Mouse (Mus musculus) intestine, embryonic 14.5 days (tissue): ENCODE data around the gene Heatr3. TPM values are rescaled to one million over a fixed set of nuclear protein-coding genes. Genes with fewer than 3 reads are reported as not detected.

Source experiments
- ATAC-seq: fragments of 200-750 bp; cut with Nextera tagmentation; replicated peaks from 2 replicates; pipeline ENCODE4 v1.8.0; 2017; ENCODE audit warnings: low read depth, moderate number of reproducible peaks, moderate TSS enrichment, moderate library complexity; ENCODE audit not compliant: low FRiP score, low TSS enrichment
- DNase-seq: peaks from one replicate; pipeline ENCODE4 v3.0.0-alpha.2; 2018; ENCODE audit warnings: low spot score
- H3K27ac ChIP-seq: fragments of 300-500 bp; sonication (generic); 2 replicates; pipeline ENCODE4 v1.5.1; 2014; ENCODE audit warnings: low read depth, mild to moderate bottlenecking, control low read depth
- H3K27me3 ChIP-seq: fragments of 300-500 bp; sonication (generic); replicated peaks from 2 replicates; pipeline ENCODE4 v1.6.1; 2014; ENCODE audit warnings: low read length, control low read depth; ENCODE audit not compliant: control insufficient read depth, insufficient read depth
- H3K36me3 ChIP-seq: fragments of 300-500 bp; sonication (generic); 2 replicates; pipeline ENCODE4 v1.6.1; 2014; ENCODE audit warnings: low read length, control low read depth; ENCODE audit not compliant: control insufficient read depth, insufficient read depth
- H3K4me1 ChIP-seq: fragments of 300-500 bp; sonication (generic); replicated peaks from 2 replicates; pipeline ENCODE4 v1.6.1; 2014; ENCODE audit warnings: low read length, control low read depth, mixed read lengths; ENCODE audit not compliant: control insufficient read depth, insufficient read depth
- H3K4me2 ChIP-seq: fragments of 300-500 bp; sonication (generic); 2 replicates; pipeline ENCODE4 v1.6.1; 2014; ENCODE audit warnings: low read length
- H3K4me3 ChIP-seq: fragments of 300-500 bp; sonication (generic); 2 replicates; pipeline ENCODE4 v1.5.1; 2014; ENCODE audit warnings: low read depth, low read length, control low read depth, mixed read lengths
- H3K9ac ChIP-seq: fragments of 300-500 bp; sonication (generic); 2 replicates; pipeline ENCODE4 v1.6.1; 2014; ENCODE audit warnings: mild to moderate bottlenecking, low read length
- H3K9me3 ChIP-seq: fragments of 300-500 bp; sonication (generic); 2 replicates; pipeline ENCODE4 v1.6.1; 2016; ENCODE audit warnings: low read length, control low read depth; ENCODE audit not compliant: control insufficient read depth
- WGBS: fragments of 180-500 bp; shearing (Covaris S2); extraction: QIAGEN DNeasy Blood & Tissue Kit; methylation state at CpG from one replicate; pipeline ENCODE4 v1.1.7; 2014; 5-methylcytosine and 5-hydroxymethylcytosine counted together
- polyA plus RNA-seq: library from polyadenylated mRNA; unstranded; fragments of >200 nt; fragmentation: Nextera tagmentation; extraction: Ambion mirVana; gene quantifications from 2 replicates; pipeline ENCODE4 v1.2.1, GENCODE M21; 2014

The Heatr3 gene
- polyA plus RNA-seq, 1 experiment from 2014 or later: 51.3 TPM

- no peaks in the 10 kb centered on the region for H3K27me3 ChIP-seq
- peaks cover 34% of the 10 kb centered on the region for H3K36me3 ChIP-seq
- H3K9ac ChIP-seq: peak overlapping the region; percentile 90
- H3K27ac ChIP-seq: peak overlapping the region; percentile 76
- H3K4me3 ChIP-seq: peak overlapping the region; percentile 97
- peak; percentile 54 for DNase-seq
- peak; percentile 61; the same call in 1 of the 2 replicates for ATAC-seq
- peak overlapping the region; percentile 59 for H3K4me2 ChIP-seq
- 0 out of 2 replicates have a peak, but pooled peaks cover 3% of the 10 kb centered on the region for H3K4me1 ChIP-seq
- 1% methylated on average over 11 of the region's 11 CpGs for WGBS
- no peaks in the 10 kb centered on the region for H3K9me3 ChIP-seq
Observed at GRCm38 (mm10) chr8:88119076-88119475, 18.6 kb upstream of the Heatr3 start.

GRCm38 (mm10) chr8:88124850-88125249 lies 12.8 kb upstream of the Heatr3 start:
- no peak overlapping the region for H3K9ac ChIP-seq
- H3K27me3 ChIP-seq: no peaks in the 10 kb centered on the region
- WGBS: 87% methylated on average over 2 of the region's 2 CpGs
- H3K4me3 ChIP-seq: no peak overlapping the region
- peaks cover 70% of the 10 kb centered on the region for H3K36me3 ChIP-seq
- DNase-seq (no peak), ATAC-seq (no peak)
- no peak overlapping the region for H3K4me2 ChIP-seq
- no peaks in the 10 kb centered on the region for H3K9me3 ChIP-seq
- no peak overlapping the region for H3K27ac ChIP-seq
- H3K4me1 ChIP-seq: no peaks in the 10 kb centered on the region

DNA sequence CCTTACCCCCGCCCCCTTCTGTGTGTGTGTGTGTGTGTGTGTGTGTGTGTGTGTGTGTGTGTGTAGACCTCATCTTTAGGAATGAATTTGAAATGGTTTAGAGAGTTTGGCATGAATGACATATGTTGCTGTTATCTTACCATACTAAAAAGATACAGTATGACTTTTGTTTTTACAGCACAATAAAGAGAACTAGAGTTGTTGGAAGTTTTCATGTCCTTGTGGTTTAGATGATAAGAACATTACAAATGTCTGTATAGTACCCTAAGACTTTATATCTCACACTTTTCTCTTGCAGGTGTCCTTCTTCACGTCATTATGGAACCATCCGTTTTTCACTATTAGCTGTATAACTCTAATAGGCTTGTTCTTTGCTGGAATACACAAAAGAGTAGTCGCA lies 8.3 kb upstream of the Heatr3 start:
- H3K9me3 ChIP-seq: no peaks in the 10 kb centered on the region
- no peaks in the 10 kb centered on the region for H3K4me1 ChIP-seq
- DNase-seq (no peak), ATAC-seq (no peak)
- H3K36me3 ChIP-seq: peaks cover 76% of the 10 kb centered on the region
- H3K27me3 ChIP-seq: no peaks in the 10 kb centered on the region
- no peak overlapping the region for H3K9ac ChIP-seq
- H3K4me2 ChIP-seq: no peak overlapping the region
- no peak overlapping the region for H3K27ac ChIP-seq
- H3K4me3 ChIP-seq: no peak overlapping the region
- 97% methylated on average over 4 of the region's 4 CpGs for WGBS

DNA sequence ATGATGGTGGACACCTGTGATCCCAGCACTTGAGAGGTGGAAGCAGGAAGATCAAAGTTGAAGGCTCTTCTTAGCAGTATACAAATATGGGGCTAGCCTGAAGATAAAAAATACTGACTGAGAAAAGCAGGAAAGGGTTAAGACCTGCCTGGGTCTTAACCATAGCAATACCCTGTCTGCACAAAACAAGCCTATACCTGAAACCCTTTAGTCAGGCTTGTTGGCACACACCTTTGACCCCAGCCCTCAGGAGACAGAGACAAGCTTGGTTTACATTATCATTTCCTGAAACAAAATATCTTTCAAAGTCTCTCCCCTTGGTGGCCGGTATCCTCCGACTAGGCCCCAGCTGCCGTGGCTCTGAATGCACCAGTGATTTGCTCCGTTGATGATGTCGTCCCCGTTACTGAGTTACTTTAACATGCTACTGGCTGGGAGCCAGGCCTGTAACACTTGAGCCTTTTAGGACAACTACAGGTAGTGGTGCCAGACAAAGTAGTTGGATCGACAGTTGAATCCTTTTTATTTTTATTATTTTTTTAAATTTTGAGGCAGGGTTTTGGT lies 6.8 kb upstream of the Heatr3 start:
- no peak overlapping the region for H3K4me2 ChIP-seq
- no peaks in the 10 kb centered on the region for H3K4me1 ChIP-seq
- H3K36me3 ChIP-seq: peaks cover 78% of the 10 kb centered on the region
- H3K27me3 ChIP-seq: no peaks in the 10 kb centered on the region
- H3K4me3 ChIP-seq: no peak overlapping the region
- DNase-seq (no peak), ATAC-seq (no peak)
- no peak overlapping the region for H3K27ac ChIP-seq
- WGBS: 46% methylated on average over 7 of the region's 7 CpGs
- H3K9ac ChIP-seq: no peak overlapping the region
- no peaks in the 10 kb centered on the region for H3K9me3 ChIP-seq

DNA sequence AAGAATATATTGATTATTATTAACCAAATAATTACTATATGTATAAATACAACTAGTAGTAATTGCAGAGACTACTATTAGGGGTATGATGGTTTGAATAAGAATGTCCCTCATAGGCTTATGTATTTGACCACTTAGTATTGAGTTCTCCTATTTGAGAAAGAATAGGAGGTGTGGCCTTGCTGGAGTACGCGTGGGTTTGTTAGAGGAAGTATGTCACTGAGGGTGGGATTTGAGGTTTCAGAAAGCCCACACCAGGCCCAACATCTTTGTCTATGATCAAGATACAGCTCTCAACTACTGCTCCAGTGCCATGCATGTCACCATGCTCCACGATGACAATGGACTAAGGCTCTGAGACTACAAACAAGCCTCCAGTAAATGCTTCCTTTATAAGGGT lies 1.6 kb downstream of the Heatr3 start:
- H3K4me2 ChIP-seq: no peak overlapping the region
- H3K27me3 ChIP-seq: no peaks in the 10 kb centered on the region
- DNase-seq: no peak
- ATAC-seq: no peak
- no peak overlapping the region for H3K27ac ChIP-seq
- peaks cover 4% of the 10 kb centered on the region; the same call in 1 of the 2 replicates for H3K4me1 ChIP-seq
- H3K9ac ChIP-seq: no peak overlapping the region
- WGBS: 96% methylated on average over 3 of the region's 3 CpGs
- H3K36me3 ChIP-seq: peaks cover 60% of the 10 kb centered on the region
- no peak overlapping the region for H3K4me3 ChIP-seq
- H3K9me3 ChIP-seq: no peaks in the 10 kb centered on the region

GRCm38 (mm10) chr8:88141629-88142028 lies 4.0 kb downstream of the Heatr3 start:
- peaks cover 4% of the 10 kb centered on the region; the same call in 1 of the 2 replicates for H3K4me1 ChIP-seq
- DNase-seq (no peak), ATAC-seq (no peak)
- 88% methylated on average over 3 of the region's 3 CpGs for WGBS
- H3K4me2 ChIP-seq: no peak overlapping the region
- H3K9me3 ChIP-seq: no peaks in the 10 kb centered on the region
- no peak overlapping the region for H3K27ac ChIP-seq
- H3K4me3 ChIP-seq: no peak overlapping the region
- H3K36me3 ChIP-seq: peaks cover 57% of the 10 kb centered on the region
- H3K27me3 ChIP-seq: no peaks in the 10 kb centered on the region
- no peak overlapping the region for H3K9ac ChIP-seq

DNA sequence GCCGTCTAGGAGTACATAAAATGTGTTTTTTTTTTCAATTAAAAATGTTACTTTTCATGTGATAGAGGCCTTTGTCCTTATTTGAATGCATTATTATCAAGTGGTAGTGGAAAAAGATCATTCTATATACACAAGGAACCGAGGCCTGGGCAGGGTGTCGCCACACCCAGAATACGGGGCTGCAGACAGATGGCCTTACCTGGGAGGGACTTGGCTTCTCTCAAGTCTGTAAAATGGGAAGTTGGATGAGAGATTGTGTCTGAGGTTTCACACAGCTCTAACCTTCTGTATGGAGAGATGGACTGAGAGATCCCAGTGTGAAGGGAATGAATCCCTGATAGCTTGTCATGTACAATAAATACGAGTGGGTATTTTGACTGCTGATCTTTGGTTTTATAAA lies 6.4 kb downstream of the Heatr3 start:
- H3K9me3 ChIP-seq: no peaks in the 10 kb centered on the region
- peaks cover 75% of the 10 kb centered on the region for H3K36me3 ChIP-seq
- no peak overlapping the region for H3K4me2 ChIP-seq
- H3K27ac ChIP-seq: no peak overlapping the region
- no peak overlapping the region for H3K4me3 ChIP-seq
- no peaks in the 10 kb centered on the region for H3K4me1 ChIP-seq
- DNase-seq (no peak), ATAC-seq (no peak)
- H3K9ac ChIP-seq: no peak overlapping the region
- 89% methylated on average over 5 of the region's 5 CpGs for WGBS
- no peaks in the 10 kb centered on the region for H3K27me3 ChIP-seq

GRCm38 (mm10) chr8:88150910-88151371 lies 13.3 kb downstream of the Heatr3 start:
- peaks cover 84% of the 10 kb centered on the region for H3K36me3 ChIP-seq

More at GRCm38 (mm10) chr8:88150910-88151371, 13.3 kb downstream of the Heatr3 start:
- DNase-seq (no peak), ATAC-seq (no peak)
- no peak overlapping the region for H3K27ac ChIP-seq
- H3K27me3 ChIP-seq: no peaks in the 10 kb centered on the region
- H3K4me3 ChIP-seq: no peak overlapping the region
- no peaks in the 10 kb centered on the region for H3K9me3 ChIP-seq
- 89% methylated on average over 6 of the region's 6 CpGs for WGBS
- H3K9ac ChIP-seq: no peak overlapping the region
- no peaks in the 10 kb centered on the region for H3K4me1 ChIP-seq
- H3K4me2 ChIP-seq: no peak overlapping the region
